Mouse (Mus musculus) olfactory bulb, adult 2 months (tissue): ENCODE measurements around the gene H2-M10.6.

ENCODE experiments used
- CTCF ChIP-seq: fragments of 200-500 bp; IDR thresholded peaks from 2 replicates; pipeline ENCODE4 v1.5.1; 2012; ENCODE audit warnings: low read depth, mild to moderate bottlenecking, low read length, moderate library complexity; ENCODE audit not compliant: insufficient read depth
- POLR2A ChIP-seq: fragments of 200-500 bp; IDR thresholded peaks from 2 replicates; pipeline ENCODE4 v1.6.1; 2012; ENCODE audit warnings: mild to moderate bottlenecking, low read depth, low read length, moderate library complexity; ENCODE audit not compliant: insufficient read depth

DNA sequence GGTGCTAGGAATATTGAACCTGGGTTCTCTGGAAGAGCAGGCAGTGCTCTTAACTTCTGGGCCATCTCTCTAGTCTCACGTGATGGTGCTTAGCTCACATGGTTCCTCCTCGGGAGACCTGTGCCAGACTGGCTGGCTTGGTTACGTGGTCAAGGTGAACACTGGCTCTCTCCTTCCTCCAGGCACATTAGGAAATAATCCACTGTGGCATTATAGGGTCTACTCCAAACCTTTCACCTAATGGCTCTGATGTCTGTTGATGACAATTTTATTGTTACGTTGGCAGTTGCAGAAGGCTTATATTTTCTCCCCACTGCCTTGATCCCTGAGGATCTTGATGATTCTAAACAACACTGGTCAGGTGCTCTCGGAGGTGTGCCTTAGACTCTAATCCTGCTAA, 36.9 kb downstream of the H2-M10.6 start:
- TF ChIP-seq POLR2A (no peak), CTCF (no peak)
